Mouse (Mus musculus) common myeloid progenitor, adult 5-6 weeks (primary cell): ENCODE measurements around the gene Hscb. TPM values are rescaled to one million over a fixed set of nuclear protein-coding genes. Genes with fewer than 3 reads are reported as not detected.

Experiments
- ATAC-seq: replicated peaks from 2 replicates; pipeline ENCODE4 v1.8.0; 2016; ENCODE audit warnings: low read depth, mild to moderate bottlenecking, moderate TSS enrichment, inconsistent platforms; ENCODE audit not compliant: poor library complexity, severe bottlenecking
- total RNA-seq: library from RNA; stranded (forward); fragments of 200-1000, 187-1606 nt; gene quantifications from 2 replicates; pipeline ENCODE4 v1.2.3, GENCODE M21; 2017

Gene Hscb
- total RNA-seq, 1 experiment from 2014 or later = 64.8 TPM

DNA sequence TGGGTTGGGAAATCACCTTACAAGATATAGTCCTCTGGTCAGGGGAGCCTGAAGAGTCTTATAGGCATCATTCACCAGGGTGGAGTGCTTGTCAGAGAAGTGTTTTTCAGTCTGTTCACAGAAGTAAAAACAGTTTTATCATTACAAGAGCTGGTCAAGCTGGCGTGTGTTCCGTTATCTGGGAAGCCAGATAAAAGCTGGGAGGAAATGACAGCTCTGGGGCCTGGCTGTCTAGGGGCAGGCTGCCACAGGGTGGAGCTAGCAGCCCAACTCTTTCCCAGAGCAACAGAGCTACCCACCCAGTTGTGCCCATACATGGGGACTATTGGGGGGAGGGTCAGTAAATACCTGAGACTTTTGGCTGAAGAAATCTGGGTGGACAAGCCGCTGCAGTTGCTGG is 3.6 kb downstream of the Hscb start:
- ATAC-seq = peak; percentile 60

DNA sequence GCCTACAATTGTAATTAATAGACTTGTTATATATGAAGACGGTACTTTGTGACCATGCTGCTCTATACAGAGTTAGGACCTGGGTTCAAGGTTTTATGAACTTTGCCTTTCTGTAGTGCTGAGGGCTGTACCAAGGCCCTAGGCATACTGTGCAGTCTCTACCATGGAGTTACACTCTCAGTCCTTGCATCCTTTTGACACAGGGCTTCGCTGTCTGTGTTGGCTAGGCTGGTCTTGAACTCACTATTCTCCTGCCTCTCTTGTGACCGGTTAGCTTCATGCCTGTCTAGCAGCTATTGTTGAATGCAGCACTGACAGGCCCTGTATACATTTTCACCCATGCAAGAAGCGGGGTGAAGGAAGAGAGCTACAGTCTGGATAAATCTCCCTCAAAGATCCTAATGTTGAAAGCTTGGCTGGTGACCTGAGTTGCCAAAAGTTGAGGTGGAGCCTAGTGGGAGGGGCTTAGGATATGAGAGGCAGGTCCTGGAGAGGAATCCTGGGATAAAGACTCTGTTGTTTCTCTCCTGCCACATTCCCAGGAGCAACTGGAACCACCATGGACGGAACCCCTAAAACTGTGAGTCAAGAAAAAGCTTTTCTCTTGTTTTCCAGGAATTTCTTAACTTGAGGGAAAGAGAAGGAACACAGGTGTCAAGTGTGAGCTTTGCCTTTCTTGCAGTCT is 8.4 kb downstream of the Hscb start:
- ATAC-seq = no peak

- no peak for ATAC-seq
Observed at GRCm38 (mm10) chr5:110827576-110827975, 12.0 kb downstream of the Hscb start.

DNA sequence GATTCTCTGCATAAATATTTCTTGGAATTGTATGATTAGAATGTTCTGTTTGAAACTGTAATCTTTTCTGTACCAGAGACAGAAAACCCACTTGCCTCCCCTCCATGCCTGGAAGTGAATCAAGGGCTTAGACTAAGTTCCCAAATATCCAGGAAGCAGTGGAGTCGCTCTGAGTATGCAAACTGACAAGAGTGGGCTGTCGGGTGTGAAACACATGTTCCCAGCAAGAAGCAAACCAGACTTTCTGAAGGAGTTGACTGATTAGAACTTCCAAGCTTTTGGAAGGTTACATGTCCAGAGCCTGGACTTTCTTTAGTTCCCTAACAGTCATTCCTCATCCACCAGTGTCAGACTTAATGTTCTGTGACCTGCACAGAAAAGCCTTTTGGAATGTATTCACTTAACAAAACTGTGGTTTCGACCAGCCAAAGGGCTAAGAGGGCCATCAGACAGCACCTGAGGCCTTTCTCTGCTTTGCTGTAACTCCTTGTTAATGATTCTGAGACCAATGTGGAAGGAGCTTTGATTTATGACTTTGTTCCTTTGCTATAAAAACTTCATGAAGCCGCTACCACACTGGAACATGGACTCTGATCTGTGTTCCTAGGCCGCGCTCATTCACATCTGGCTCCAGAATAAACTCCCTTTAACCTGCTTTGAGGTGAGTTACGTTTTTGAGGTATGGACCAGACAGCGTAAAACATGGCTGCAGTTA is 12.6 kb downstream of the Hscb start:
- ATAC-seq = no peak

- no peak for ATAC-seq
Observed at GRCm38 (mm10) chr5:110824421-110824820, 15.2 kb downstream of the Hscb start.

- peak; percentile 86 for ATAC-seq
Observed at GRCm38 (mm10) chr5:110809667-110810325, 29.8 kb downstream of the Hscb start, which contains the start of gene Ulk1. Ulk1 (minus strand) TSS chr5:110810097.

DNA sequence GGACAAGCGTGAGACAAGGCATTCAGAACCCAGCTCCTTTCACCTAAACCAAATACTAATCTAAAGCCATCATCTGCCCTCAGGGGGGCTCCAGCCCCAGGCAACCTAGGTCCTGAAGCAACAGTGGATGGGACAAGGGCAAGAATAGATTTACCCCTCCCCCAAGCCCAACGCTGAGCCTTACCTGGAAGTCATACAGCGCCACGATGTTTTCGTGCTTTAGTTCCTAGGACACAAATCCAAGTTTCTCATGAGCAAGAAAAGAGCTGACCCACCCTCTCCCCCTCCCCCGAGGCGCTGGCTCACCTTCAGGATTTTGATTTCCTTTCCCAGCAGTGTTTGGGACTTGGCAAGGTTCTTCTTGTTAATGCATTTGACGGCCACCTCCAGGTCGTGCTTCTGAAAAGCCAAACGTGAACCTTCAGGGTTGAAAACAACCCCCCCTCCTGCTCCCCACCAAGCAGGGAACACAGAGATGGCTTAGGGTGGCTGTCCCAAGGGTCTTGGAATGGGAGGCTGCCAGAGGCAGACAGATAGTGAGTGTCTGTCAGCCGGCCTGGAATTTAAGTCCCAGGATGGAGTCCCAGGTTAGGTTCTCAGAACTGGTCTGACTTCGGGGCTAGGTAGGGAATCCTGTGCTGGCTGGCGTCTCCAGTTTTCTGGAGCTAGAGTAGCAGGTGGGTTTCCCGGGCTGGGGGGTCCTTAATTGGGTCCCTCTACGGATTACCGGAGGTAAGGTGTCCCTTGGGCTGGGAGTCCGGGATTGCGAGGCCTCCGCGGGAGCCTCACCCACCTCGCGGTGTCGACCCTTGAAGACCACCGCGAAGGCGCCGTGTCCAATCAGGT is 30.5 kb downstream of the Hscb start:
- ATAC-seq = no peak

DNA sequence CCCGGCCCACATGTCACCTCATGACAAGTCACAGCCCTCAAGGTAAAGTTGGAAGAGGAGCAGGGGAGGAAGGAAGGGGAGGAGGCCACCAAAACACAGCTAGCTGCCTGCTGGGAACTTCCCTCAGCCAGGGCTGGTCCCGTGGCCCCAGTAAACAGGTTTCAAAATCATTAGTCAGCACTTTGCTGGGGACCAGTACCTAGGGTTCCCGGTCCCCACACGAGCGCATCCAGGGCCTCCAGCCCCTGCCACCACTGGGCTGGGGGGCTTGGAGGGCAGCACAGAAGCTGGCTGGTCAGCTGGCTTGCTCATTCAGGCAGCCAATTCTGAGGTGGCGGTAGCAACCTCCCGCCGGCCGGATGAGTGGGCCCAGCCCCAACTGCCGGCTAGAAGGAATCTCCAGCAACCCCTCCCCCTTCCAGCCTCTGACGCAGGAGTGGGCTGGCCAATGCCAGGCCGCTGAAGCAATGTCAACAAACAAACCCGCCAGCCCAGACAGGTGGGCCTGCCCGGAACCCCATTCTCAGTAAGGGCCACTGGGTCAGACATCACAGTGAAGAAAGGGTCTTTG is 31.4 kb downstream of the Hscb start:
- ATAC-seq = peak; percentile 60

DNA sequence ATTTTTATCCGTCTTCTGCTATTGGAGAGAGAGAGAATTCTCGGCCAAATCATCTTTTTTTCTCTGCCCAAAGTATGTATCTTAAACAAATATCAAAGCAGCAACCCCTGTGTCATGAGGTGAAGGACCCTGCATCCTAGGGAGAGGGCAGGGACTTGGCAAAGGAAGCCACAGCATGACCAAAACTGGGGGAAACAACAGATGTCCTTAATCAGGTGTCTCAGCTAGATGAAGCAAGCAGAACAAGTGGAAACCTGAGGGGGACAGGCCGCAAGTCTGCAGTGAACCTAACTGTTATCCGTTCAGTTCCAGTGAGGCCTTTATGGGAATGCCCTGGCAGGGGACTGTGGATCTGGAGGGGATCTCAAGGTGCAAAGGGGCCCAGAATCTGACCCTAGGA is 32.1 kb downstream of the Hscb start:
- no peak for ATAC-seq

DNA sequence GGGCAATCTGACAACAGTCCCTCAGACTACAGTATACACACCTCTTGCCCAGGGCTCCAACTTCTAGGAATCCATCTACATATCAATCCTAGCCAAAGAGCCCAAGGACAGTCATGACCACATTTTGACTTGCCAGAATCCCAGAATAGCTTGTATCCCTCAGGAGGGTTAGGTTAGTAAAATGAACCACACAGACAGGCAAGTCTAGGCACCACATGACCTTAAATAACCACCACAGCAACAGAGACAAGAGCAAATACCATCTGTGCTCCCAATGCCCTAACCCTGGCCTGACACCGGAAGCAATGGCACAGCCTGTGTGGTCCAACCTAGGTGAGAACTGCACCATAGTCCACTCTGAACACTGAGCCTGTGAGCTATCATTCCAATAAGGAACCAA is 32.9 kb downstream of the Hscb start:
- no peak for ATAC-seq

DNA sequence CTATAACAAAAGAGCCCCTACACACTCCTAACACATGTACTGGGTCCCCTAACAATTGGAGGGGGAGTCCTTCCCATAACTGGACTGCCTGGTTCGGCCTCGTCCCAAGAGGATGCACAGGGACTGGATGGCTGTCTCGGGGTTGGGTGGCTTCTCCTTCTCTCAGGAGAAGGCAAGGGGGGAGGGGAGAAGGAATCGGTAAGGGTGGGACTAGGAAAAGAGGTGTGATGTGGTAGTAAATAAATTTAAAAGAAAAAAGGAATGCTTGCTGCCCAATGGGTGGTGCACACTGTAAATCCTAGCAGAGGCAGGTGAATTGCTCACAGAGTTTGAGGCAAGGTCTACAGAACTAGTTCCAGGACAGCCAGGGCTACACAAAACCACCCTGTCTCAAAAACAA is 33.4 kb downstream of the Hscb start:
- ATAC-seq = no peak

DNA sequence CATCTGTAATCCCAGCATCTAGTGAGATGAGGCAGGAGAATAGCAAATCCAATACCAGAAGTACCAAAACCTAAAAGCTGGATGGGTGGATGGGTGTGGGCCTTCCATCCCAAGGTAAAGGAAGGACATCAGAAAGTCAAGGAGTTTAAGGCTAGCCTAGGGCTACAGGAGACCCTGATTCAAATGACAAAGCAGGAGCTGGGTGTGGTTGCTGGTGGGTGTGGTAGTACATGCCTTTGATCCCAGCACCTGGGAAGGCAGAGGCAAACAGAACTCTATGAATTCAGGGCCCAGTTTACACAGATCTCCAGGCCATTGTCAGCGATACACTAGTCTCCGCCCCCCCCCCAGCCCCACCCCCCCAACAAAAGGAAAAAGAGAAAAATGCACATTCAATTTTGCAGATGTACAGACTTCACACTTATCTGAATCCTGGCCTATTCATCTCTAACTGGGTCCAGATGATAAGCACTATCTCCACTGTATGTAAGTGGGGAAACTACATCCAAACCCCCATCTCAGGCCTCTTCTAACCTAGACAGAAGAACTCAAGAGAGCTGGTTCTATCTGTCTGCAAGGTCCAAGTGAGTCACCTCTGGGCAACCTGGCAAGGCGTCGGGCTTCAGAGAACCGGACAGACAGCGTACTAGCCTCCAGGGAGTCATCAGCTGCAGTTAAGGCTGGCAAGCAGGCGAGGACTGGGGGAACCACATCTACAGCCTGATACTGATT is 35.4 kb downstream of the Hscb start:
- ATAC-seq = no peak

DNA sequence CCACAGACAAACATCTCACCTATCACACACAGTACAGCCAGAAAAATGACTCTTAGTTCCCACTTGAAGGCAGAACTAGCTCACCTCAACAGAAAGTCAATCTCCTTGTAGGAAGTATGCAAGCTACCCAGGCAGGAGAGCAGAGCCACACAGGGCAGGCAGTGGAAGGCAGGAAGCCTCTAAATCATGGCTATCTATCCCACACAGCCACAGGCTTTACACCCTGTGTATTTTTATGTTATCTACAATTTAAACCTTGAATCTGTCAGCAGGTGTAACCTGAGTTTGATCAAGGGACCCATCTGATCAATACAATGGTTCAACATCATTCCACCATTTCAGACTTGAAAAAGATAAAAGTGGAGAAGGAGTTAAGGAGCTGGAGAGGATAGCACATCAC is 36.8 kb downstream of the Hscb start:
- ATAC-seq = no peak

DNA sequence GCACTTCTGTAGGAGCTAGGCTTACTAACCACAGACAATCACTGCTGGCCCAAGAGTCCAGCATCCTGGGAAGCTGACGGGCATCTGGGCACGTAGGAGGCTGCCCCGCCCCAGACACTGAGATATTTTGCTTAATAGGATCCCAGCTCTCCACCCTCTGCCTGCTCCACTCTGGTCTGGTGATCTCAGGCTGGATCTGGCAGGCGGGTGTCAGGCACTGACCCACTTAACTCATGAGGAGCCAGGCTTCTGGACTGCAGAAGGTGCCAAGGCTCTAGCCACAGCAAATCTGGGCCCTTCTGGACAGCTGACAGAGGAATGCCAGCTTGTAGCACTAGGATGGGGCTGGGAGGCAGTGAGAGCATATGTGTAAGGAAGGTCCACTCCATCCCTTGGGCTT is 37.4 kb downstream of the Hscb start:
- ATAC-seq = no peak

GRCm38 (mm10) chr5:110801036-110801624 is 38.4 kb downstream of the Hscb start:
- no peak for ATAC-seq

GRCm38 (mm10) chr5:110797696-110798095 is 41.9 kb downstream of the Hscb start:
- ATAC-seq = no peak

DNA sequence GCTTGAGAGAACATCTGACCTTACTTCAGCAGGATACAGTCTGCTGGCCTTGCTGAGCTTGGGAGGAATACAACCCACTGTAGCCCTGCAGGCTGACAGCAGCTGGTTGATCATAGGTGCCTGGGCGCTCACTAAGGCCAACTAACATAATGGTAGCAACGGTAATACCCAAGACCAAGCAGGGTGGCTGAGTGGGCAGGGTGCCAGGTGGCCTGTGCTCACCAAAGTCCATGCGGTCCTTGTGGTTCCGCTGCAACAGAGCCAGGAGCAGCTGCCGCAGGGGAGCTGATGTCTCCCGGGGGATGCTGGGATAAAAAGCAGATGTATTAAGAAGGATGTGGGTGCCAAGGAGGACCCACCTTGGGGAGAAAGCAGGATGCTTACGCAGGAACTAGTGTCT is 45.2 kb downstream of the Hscb start:
- ATAC-seq = no peak

DNA sequence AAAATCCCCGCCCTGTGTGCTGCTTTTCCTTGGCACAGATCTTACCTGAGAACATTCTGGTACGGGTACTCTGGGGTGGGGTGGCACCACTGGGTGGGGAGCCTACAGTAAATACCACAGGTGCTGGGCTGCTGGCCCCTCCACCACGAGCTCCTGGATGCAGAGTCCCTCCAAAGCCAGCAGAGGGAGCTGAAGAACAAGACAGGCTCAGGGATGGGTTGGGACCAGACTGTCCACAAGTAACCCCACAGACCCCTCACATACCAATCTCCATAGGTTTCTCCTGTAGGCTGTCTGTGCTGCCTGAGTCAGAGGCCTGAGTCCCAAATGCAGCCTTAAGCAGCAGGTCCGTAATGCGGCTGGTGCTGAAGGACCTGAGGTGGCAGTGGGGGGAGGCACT is 50.9 kb downstream of the Hscb start:
- ATAC-seq = peak; percentile 78
